Mouse (Mus musculus): Measurements from ENCODE around the gene Bcl7b.

DNA sequence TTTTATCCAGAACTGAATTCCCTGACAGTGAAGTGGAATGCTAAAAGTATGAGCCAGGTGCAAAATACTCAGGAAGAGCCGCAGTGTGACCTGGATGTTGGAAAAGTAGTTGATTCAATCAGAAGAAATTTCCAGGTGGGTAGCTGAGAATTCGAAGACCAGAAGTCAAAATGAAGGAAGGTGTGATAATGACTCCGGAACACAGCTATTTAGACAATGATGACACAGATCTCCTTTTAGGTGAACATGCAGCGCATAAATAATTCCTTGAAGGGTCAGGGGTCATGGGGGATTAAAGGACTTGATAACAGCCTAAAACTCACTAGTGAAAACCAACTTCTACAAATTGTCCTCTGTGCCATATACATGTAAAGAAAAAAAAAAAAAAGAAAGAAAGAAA lies 614 bp upstream of the Bcl7b start:
- no peak for TF ChIP-seq POLR2A (IDR thresholded peaks at IDR 0.05; ENCODE audit: insufficient read depth, low read depth, low read length)
- no peak for TF ChIP-seq CTCF (IDR thresholded peaks at IDR 0.05)

Measured in heart, adult 2 months (tissue).